Mouse (Mus musculus) liver, postnatal 0 days (tissue): ENCODE measurements around the gene E330021D16Rik. TPM values are rescaled to one million over a fixed set of nuclear protein-coding genes. Genes with fewer than 3 reads are reported as not detected.

ENCODE experiments used
- ATAC-seq: fragments of 200-750 bp; cut with Nextera tagmentation; 2 replicates; pipeline ENCODE4 v1.8.0; 2017; ENCODE audit warnings: mild to moderate bottlenecking, moderate library complexity
- DNase-seq: peaks from one replicate; pipeline ENCODE4 v3.0.0-alpha.2; 2016
- H3K27ac ChIP-seq: fragments of 300-500 bp; sonication (generic); 2 replicates; pipeline ENCODE4 v1.5.1; 2014; ENCODE audit warnings: antibody characterized with exemption, moderate library complexity, mild to moderate bottlenecking, low read depth
- H3K27me3 ChIP-seq: fragments of 300-500 bp; sonication (generic); 2 replicates; pipeline ENCODE4 v1.6.1; 2014; ENCODE audit warnings: low read length, control low read depth, mixed read lengths; ENCODE audit not compliant: insufficient read depth
- H3K36me3 ChIP-seq: fragments of 300-500 bp; sonication (generic); replicated peaks from 2 replicates; pipeline ENCODE4 v1.6.1; 2014; ENCODE audit warnings: mild to moderate bottlenecking, control low read depth, low read length, moderate library complexity, mixed read lengths; ENCODE audit not compliant: insufficient read depth
- H3K4me1 ChIP-seq: fragments of 300-500 bp; sonication (generic); 2 replicates; pipeline ENCODE4 v1.6.1; 2014; ENCODE audit warnings: antibody characterized with exemption, mild to moderate bottlenecking, control low read depth; ENCODE audit not compliant: insufficient read depth
- H3K4me2 ChIP-seq: fragments of 300-500 bp; sonication (generic); 2 replicates; pipeline ENCODE4 v1.6.1; 2014; ENCODE audit warnings: low read depth, mild to moderate bottlenecking, low read length, moderate library complexity, mixed read lengths
- H3K4me3 ChIP-seq: fragments of 300-500 bp; sonication (generic); 2 replicates; pipeline ENCODE4 v1.5.1; 2014; ENCODE audit warnings: low read depth, low read length
- H3K9ac ChIP-seq: fragments of 300-500 bp; sonication (generic); replicated peaks from 2 replicates; pipeline ENCODE4 v1.6.1; 2014; ENCODE audit warnings: mild to moderate bottlenecking, moderate library complexity
- H3K9me3 ChIP-seq: fragments of 300-500 bp; sonication (generic); 2 replicates; pipeline ENCODE4 v1.6.1; 2016; ENCODE audit warnings: mild to moderate bottlenecking, control low read depth, low read length, mixed read lengths
- CTCF ChIP-seq: sonication (generic); IDR thresholded peaks from 2 replicates; pipeline ENCODE4 v1.5.1; 2016; ENCODE audit warnings: antibody characterized with exemption, low read depth
- EP300 ChIP-seq: IDR thresholded peaks from 2 replicates; pipeline ENCODE4 v1.6.1; 2016; ENCODE audit warnings: antibody characterized with exemption, low read depth, mild to moderate bottlenecking
- WGBS: fragments of 180-500 bp; shearing (Covaris S2); extraction: QIAGEN DNeasy Blood & Tissue Kit; methylation state at CpG from one replicate; pipeline ENCODE4 v1.1.7; 2014; ENCODE audit not compliant: insufficient replicate concordance; 5-methylcytosine and 5-hydroxymethylcytosine counted together
- polyA plus RNA-seq: library from polyadenylated mRNA; unstranded; fragments of >200 nt; fragmentation: Nextera tagmentation; extraction: Ambion mirVana; gene quantifications from 2 replicates; pipeline ENCODE4 v1.2.1, GENCODE M21; 2015

E330021D16Rik gene
- polyA plus RNA-seq, 1 experiment from 2014 or later, result 0.67 TPM

DNA sequence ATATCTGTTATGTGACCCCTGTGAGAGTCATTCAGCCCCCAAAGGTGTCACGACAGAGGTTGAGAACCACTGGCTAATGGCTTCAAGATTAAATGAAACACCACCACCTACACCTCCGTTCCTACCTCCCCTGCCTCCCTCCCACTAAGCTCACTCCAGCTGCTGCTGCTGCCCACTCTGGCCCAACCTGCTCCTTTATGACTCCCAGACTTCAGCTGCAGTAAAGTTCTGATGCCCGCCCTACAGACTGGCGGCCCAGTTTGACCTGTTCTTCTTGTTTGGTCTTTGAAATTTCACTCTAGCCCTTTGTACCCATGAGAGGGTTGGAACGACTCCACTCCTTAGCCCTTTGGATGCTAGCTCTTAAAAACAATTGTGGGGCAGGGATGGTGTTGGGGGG lies 10.6 kb upstream of the E330021D16Rik start:
- H3K9ac ChIP-seq, result no peak overlapping the region
- H3K4me2 ChIP-seq, result no peak overlapping the region
- ATAC-seq (no peak), DNase-seq (no peak)
- H3K9me3 ChIP-seq, result no peaks in the 10 kb centered on the region
- no peak overlapping the region for H3K27ac ChIP-seq
- no peaks in the 10 kb centered on the region for H3K27me3 ChIP-seq
- H3K4me3 ChIP-seq, result no peak overlapping the region
- H3K36me3 ChIP-seq, result no peaks in the 10 kb centered on the region
- TF ChIP-seq CTCF (no peak), EP300 (no peak)
- H3K4me1 ChIP-seq, result no peaks in the 10 kb centered on the region
- 79% methylated on average over 5 of the region's 5 CpGs for WGBS

DNA sequence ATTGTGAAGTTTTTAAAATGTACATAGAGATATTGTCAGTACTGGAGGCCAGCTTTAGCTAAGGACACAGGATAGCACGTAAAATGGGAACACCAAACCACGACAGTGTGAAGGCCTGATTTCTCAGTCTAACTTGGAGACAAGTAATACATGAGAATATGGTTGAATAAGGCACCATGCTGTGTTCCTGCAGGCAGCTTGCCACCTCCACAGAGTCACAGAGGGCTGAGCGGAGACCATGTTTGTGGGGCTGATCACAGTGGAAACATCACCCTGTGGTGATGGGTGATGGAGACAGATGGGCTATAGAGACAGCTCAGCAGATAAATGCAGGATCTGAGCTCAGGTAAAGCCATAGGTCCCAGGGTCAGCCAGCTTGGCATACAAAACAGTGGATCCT lies 8.8 kb upstream of the E330021D16Rik start:
- H3K36me3 ChIP-seq, result no peaks in the 10 kb centered on the region
- no peak overlapping the region for H3K9ac ChIP-seq
- no peaks in the 10 kb centered on the region for H3K9me3 ChIP-seq
- no peaks in the 10 kb centered on the region for H3K27me3 ChIP-seq
- DNase-seq, result no peak
- H3K4me2 ChIP-seq, result no peak overlapping the region
- TF ChIP-seq EP300 (no peak), CTCF (no peak)
- ATAC-seq, result no peak
- peaks cover under 1% of the 10 kb centered on the region; the same call in 1 of the 2 replicates for H3K4me1 ChIP-seq
- WGBS, result 83% methylated on average over 3 of the region's 3 CpGs
- H3K27ac ChIP-seq, result no peak overlapping the region
- H3K4me3 ChIP-seq, result no peak overlapping the region

DNA sequence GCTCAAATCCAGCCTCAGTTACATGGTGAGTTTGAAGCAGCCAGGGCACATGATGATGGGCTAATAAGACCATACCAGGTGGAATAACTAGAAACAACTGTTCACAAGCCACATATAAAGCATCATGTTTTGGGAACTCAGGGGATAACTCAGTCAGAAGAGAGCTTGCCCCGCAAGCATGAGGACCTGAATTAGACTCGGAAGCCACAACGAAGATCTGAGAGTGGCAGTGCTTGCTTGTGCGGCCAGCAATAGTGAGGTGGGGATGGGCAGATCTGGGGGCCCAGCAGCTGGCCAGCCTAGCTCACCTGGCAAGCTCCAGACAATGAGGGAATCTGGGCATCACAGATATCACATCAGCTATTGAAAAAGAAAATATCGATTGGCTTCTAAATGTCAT lies 7.8 kb upstream of the E330021D16Rik start:
- Histone ChIP-seq H3K9me3 (no peaks in the 10 kb centered on the region), H3K4me1 (peaks cover 4% of the 10 kb centered on the region), H3K4me3 (no peak overlapping the region), H3K4me2 (no peak overlapping the region), H3K36me3 (no peaks in the 10 kb centered on the region), H3K27ac (no peak overlapping the region), H3K9ac (no peak overlapping the region), H3K27me3 (no peaks in the 10 kb centered on the region)
- DNase-seq (no peak), ATAC-seq (no peak)
- TF ChIP-seq EP300, result no peak
- no peak for TF ChIP-seq CTCF
- 82% methylated on average over 5 of the region's 5 CpGs for WGBS

DNA sequence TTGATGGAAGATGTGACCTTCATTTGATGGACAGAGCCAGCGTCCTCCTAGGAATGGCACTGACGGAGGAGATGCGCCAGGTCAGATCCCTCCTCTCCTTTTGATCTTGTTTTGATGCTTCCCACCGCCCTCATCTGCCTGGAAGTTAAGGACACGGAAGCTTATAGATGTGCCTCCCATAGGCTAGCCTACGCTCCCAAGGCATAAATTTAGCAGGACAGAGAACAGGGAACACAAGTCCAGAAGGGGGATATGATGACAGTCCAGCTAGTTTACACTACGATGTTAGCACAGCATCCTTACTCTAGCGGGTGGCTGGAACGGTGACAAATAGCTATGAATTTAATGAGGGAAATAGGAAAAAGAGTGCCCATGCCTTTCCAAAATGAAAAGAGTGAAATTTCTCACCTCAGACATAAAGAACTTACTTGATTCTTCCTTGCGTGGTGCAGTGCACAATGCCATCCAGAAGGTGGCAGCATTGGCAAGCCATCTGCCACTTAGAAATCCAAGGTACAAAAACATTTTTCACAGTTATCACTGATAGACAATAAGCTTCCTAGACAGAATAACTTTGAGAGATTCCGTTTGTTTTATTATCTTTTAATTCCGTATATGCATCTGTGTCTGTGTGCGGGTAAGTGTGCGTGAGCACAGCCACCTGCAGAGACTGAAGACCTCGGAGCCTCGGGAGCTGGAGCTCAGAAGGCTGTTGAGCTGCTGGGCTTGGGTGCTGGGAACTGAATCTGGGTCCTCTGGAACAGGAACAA lies 6.9 kb upstream of the E330021D16Rik start:
- Histone ChIP-seq H3K4me2 (no peak overlapping the region), H3K27me3 (no peaks in the 10 kb centered on the region), H3K4me1 (peaks cover 4% of the 10 kb centered on the region), H3K27ac (no peak overlapping the region), H3K9ac (no peak overlapping the region), H3K36me3 (no peaks in the 10 kb centered on the region), H3K9me3 (no peaks in the 10 kb centered on the region), H3K4me3 (no peak overlapping the region)
- TF ChIP-seq EP300, result no peak
- TF ChIP-seq CTCF, result peak; percentile 92
- WGBS, result 59% methylated on average over 16 of the region's 16 CpGs
- ATAC-seq (peak; percentile 13; the same call in 1 of the 2 replicates), DNase-seq (peak; percentile 72)

DNA sequence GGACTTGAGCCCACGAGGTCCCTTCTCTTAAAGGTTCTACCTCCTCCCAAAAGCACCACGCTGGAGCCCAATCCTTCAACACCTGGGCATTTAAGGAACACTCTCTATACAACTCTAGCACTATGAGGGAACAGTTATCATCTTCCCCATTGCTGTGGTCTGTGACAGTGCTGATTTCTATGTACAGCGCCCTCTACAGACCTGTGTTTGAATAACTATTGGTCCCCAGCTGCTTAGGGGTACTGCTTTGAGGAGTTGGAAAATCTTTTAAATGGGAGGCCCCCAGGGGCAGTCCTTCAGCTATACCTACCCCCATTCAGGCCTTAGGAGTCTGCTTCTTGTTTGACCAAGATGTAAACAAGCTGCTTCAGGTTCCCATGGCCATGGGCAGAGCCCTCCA lies 5.7 kb upstream of the E330021D16Rik start:
- Histone ChIP-seq H3K27ac (no peak overlapping the region), H3K9me3 (no peaks in the 10 kb centered on the region), H3K4me3 (no peak overlapping the region), H3K4me2 (no peak overlapping the region), H3K27me3 (no peaks in the 10 kb centered on the region), H3K9ac (no peak overlapping the region), H3K4me1 (peaks cover 4% of the 10 kb centered on the region), H3K36me3 (no peaks in the 10 kb centered on the region)
- DNase-seq (no peak), ATAC-seq (no peak)
- WGBS, result 59% methylated on average over 3 of the region's 3 CpGs
- TF ChIP-seq CTCF, result peak; percentile 46
- TF ChIP-seq EP300, result no peak

DNA sequence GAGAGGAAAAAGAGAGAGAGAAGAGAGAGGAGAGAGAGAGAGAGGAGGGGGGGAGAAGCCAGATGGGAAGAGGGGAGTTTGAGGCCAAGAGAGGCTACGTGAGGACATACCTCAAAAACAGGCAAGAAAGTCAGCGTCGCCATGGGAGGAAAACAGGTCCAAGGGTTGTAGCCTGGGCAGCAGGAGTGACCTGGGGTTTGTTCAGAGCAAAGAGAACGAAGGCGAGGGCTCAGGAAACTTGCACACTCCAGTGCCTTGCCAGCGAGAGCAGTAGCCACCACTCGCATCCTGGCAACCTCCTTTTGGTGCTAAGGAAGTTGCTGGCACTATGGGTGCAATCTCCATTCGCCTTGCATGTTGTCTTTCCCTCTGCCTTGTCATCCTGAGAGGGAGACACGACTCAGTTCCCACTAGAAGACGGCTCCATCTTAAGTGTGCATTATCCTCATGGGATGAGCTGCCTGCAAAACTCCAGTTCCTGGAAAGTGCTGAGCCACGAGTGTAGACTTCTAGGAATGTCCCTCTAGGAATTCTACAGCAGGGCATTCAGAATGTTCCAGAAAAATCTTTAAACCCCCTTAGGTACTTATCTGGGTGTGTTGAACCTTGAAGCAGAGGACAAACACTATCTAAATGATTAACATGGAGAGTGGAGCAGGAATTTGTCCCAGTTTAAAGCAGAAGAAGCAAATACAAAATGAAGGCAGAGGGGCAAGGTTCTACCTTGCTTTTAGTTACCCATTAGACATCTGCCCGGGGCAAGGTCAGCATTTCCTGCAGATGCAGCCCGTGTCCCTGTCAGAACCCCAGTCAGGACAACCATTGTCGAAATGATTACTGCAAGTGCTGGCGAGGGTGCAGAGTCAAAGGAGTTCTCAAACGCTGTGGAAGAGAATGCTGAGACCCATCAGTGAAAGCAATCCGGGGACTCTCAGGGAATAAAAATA lies 3.8 kb upstream of the E330021D16Rik start:
- H3K9ac ChIP-seq, result no peak overlapping the region
- H3K27ac ChIP-seq, result no peak overlapping the region
- H3K4me3 ChIP-seq, result no peak overlapping the region
- DNase-seq (no peak), ATAC-seq (peak; percentile 73)
- TF ChIP-seq CTCF, result no peak
- TF ChIP-seq EP300, result no peak
- H3K4me2 ChIP-seq, result peak overlapping the region; percentile 7; the same call in 1 of the 2 replicates
- H3K27me3 ChIP-seq, result no peaks in the 10 kb centered on the region
- WGBS, result 56% methylated on average over 17 of the region's 17 CpGs
- no peaks in the 10 kb centered on the region for H3K36me3 ChIP-seq
- H3K4me1 ChIP-seq, result peaks cover 4% of the 10 kb centered on the region
- no peaks in the 10 kb centered on the region for H3K9me3 ChIP-seq
